Mouse (Mus musculus): ENCODE results near the gene Sfxn5. TPM values are rescaled to one million over a fixed set of nuclear protein-coding genes. Genes with fewer than 3 reads are reported as not detected.

Gene Sfxn5
- polyA plus RNA-seq, 1 experiment: 0.72 TPM

GRCm38 (mm10) chr6:85209226-85209967 is 123.8 kb downstream of the Sfxn5 start:
- Histone ChIP-seq H3K27me3 (replicated peaks) (peaks cover 76% of the 10 kb centered on the region), H3K9me3 (no peaks in the 10 kb centered on the region), H3K4me3 (replicated peaks) (no peak overlapping the region), H3K4me1 (peaks cover 6% of the 10 kb centered on the region; the same call in 1 of the 2 replicates), H3K36me3 (replicated peaks; ENCODE audit: low read length) (no peaks in the 10 kb centered on the region)
- TF ChIP-seq GATA1 (IDR thresholded peaks at IDR 0.05; ENCODE audit: borderline replicate concordance, low read length): no peak
- no peak for TF ChIP-seq FLI1 (IDR thresholded peaks at IDR 0.05; ENCODE audit: low read length)

- no peak for TF ChIP-seq GATA1 (IDR thresholded peaks at IDR 0.05; ENCODE audit: borderline replicate concordance, low read length)
- no peak for TF ChIP-seq FLI1 (IDR thresholded peaks at IDR 0.05; ENCODE audit: low read length)
- H3K36me3 ChIP-seq (replicated peaks; ENCODE audit: low read length): no peaks in the 10 kb centered on the region
- H3K4me1 ChIP-seq: peaks cover 6% of the 10 kb centered on the region; the same call in 1 of the 2 replicates
- H3K4me3 ChIP-seq (replicated peaks): no peak overlapping the region
- no peaks in the 10 kb centered on the region for H3K9me3 ChIP-seq
- peaks cover 76% of the 10 kb centered on the region for H3K27me3 ChIP-seq (replicated peaks)
These were observed 125.9 kb downstream of the Sfxn5 start for GRCm38 (mm10) chr6:85207345-85207744.

- H3K4me1 ChIP-seq: peaks cover 6% of the 10 kb centered on the region; the same call in 1 of the 2 replicates
- H3K4me3 ChIP-seq (replicated peaks): no peak overlapping the region
- H3K36me3 ChIP-seq (replicated peaks; ENCODE audit: low read length): no peaks in the 10 kb centered on the region
- TF ChIP-seq GATA1 (IDR thresholded peaks at IDR 0.05; ENCODE audit: borderline replicate concordance, low read length) (no peak), FLI1 (IDR thresholded peaks at IDR 0.05; ENCODE audit: low read length) (no peak)
- H3K9me3 ChIP-seq: no peaks in the 10 kb centered on the region
- peaks cover 77% of the 10 kb centered on the region for H3K27me3 ChIP-seq (replicated peaks)
These were observed 126.3 kb downstream of the Sfxn5 start for GRCm38 (mm10) chr6:85206939-85207285.

- H3K4me1 ChIP-seq: peaks cover 6% of the 10 kb centered on the region; the same call in 1 of the 2 replicates
These were observed 126.9 kb downstream of the Sfxn5 start for GRCm38 (mm10) chr6:85206182-85206938.

GRCm38 (mm10) chr6:85197951-85198350 is 135.3 kb downstream of the Sfxn5 start:
- Histone ChIP-seq H3K36me3 (replicated peaks; ENCODE audit: low read length) (no peaks in the 10 kb centered on the region), H3K9me3 (peaks cover 3% of the 10 kb centered on the region; the same call in 1 of the 2 replicates), H3K27me3 (replicated peaks) (peaks cover 83% of the 10 kb centered on the region), H3K4me1 (no peaks in the 10 kb centered on the region), H3K4me3 (replicated peaks) (no peak overlapping the region)
- TF ChIP-seq GATA1 (IDR thresholded peaks at IDR 0.05; ENCODE audit: borderline replicate concordance, low read length): no peak
- TF ChIP-seq FLI1 (IDR thresholded peaks at IDR 0.05; ENCODE audit: low read length): no peak

More at GRCm38 (mm10) chr6:85206182-85206938, 126.9 kb downstream of the Sfxn5 start:
- peaks cover 80% of the 10 kb centered on the region for H3K27me3 ChIP-seq (replicated peaks)
- no peak for TF ChIP-seq FLI1 (IDR thresholded peaks at IDR 0.05; ENCODE audit: low read length)
- no peak for TF ChIP-seq GATA1 (IDR thresholded peaks at IDR 0.05; ENCODE audit: borderline replicate concordance, low read length)
- H3K36me3 ChIP-seq (replicated peaks; ENCODE audit: low read length): no peaks in the 10 kb centered on the region
- H3K9me3 ChIP-seq: no peaks in the 10 kb centered on the region
- H3K4me3 ChIP-seq (replicated peaks): no peak overlapping the region

- peaks cover 3% of the 10 kb centered on the region; the same call in 1 of the 2 replicates for H3K9me3 ChIP-seq
- H3K4me1 ChIP-seq: peaks cover 11% of the 10 kb centered on the region
- peaks cover 89% of the 10 kb centered on the region for H3K27me3 ChIP-seq (replicated peaks)
- H3K4me3 ChIP-seq (replicated peaks): no peak overlapping the region
- TF ChIP-seq GATA1 (IDR thresholded peaks at IDR 0.05; ENCODE audit: borderline replicate concordance, low read length) (no peak), FLI1 (IDR thresholded peaks at IDR 0.05; ENCODE audit: low read length) (no peak)
- H3K36me3 ChIP-seq (replicated peaks; ENCODE audit: low read length): no peaks in the 10 kb centered on the region
These were observed 139.6 kb downstream of the Sfxn5 start for GRCm38 (mm10) chr6:85193381-85194318.

GRCm38 (mm10) chr6:85191751-85192440 is 141.3 kb downstream of the Sfxn5 start:
- Histone ChIP-seq H3K4me3 (replicated peaks) (no peak overlapping the region), H3K9me3 (no peaks in the 10 kb centered on the region; the same call in 1 of the 2 replicates), H3K4me1 (peaks cover 15% of the 10 kb centered on the region), H3K36me3 (replicated peaks; ENCODE audit: low read length) (no peaks in the 10 kb centered on the region), H3K27me3 (replicated peaks) (peaks cover 92% of the 10 kb centered on the region)
- no peak for TF ChIP-seq GATA1 (IDR thresholded peaks at IDR 0.05; ENCODE audit: borderline replicate concordance, low read length)

- H3K36me3 ChIP-seq (replicated peaks; ENCODE audit: low read length): no peaks in the 10 kb centered on the region
- no peak for TF ChIP-seq GATA1 (IDR thresholded peaks at IDR 0.05; ENCODE audit: borderline replicate concordance, low read length)
- TF ChIP-seq FLI1 (IDR thresholded peaks at IDR 0.05; ENCODE audit: low read length): no peak
- peaks cover 5% of the 10 kb centered on the region; the same call in 1 of the 2 replicates for H3K9me3 ChIP-seq
- no peak overlapping the region for H3K4me3 ChIP-seq (replicated peaks)
- peaks cover 15% of the 10 kb centered on the region for H3K4me1 ChIP-seq
- H3K27me3 ChIP-seq (replicated peaks): peaks cover 96% of the 10 kb centered on the region
These were observed 142.6 kb downstream of the Sfxn5 start for GRCm38 (mm10) chr6:85190671-85191070.
